Mouse (Mus musculus) cerebellum, adult 2 months (tissue): ENCODE results near the gene Idi1.
"Not testable (repeated sequence)": the region's sequence is repeated elsewhere in the genome, so short reads cannot be mapped to it uniquely, and the experiment has no call there.

Experiments used
- CTCF ChIP-seq: fragments of 200-500 bp; IDR thresholded peaks from 2 replicates; pipeline ENCODE4 v1.5.1; 2011; ENCODE audit warnings: low read depth, mild to moderate bottlenecking, control low read depth, low read length, moderate library complexity, borderline replicate concordance; ENCODE audit not compliant: insufficient read depth
- POLR2A ChIP-seq: fragments of 200-500 bp; IDR thresholded peaks from 2 replicates; pipeline ENCODE4 v1.6.1; 2011; ENCODE audit warnings: low read length, control low read depth, borderline replicate concordance; ENCODE audit not compliant: insufficient read depth

GRCm38 (mm10) chr13:8883870-8884269 is 1.4 kb upstream of the Idi1 start:
- TF ChIP-seq CTCF, POLR2A: not testable (repeated sequence)
